In genomic region chr12:105593471-105593870, GRCm38 (mm10) we compare ENCODE assay signal across 25 mouse cellular contexts. TPM values are rescaled to one million over a fixed set of nuclear protein-coding genes. Genes with fewer than 3 reads are reported as not detected.
A peak's percentile ranks its signal among the peaks of the same experiment; 100 is the strongest.
DNase-seq lines count a peak whose midpoint lies in the region; ATAC-seq lines count a peak whose summit lies in the region.
"Had no signal": no experiment of that assay in that cellular context is flagged by ENCODE, and none has a peak within 500 bp of the region (broad histone marks: within the 10 kb centered on the region; RNA-seq: fewer than 3 reads in every experiment).

No protein-coding gene starts in this region.

- 0 out of 2 replicates have a peak overlapping the region, but pooled peaks have one; percentile 8 for H3K9ac ChIP-seq in hindbrain, embryonic 13.5 days
- H3K9ac ChIP-seq in hindbrain, embryonic 12.5 days = no peak overlapping the region
- H3K9ac ChIP-seq in midbrain, embryonic 11.5 days (ENCODE audit: low read length) = no peak overlapping the region
- H3K9ac ChIP-seq in midbrain, embryonic 15.5 days = no peak overlapping the region
- H3K9ac ChIP-seq in intestine, embryonic 15.5 days = no peak overlapping the region
- H3K9ac ChIP-seq: embryonic facial prominence, embryonic 13.5 days; embryonic facial prominence, embryonic 15.5 days; forebrain, embryonic 13.5 days; forebrain, embryonic 15.5 days had no signal

- no peak overlapping the region for H3K27ac ChIP-seq in hindbrain, embryonic 13.5 days
- no peak overlapping the region for H3K27ac ChIP-seq in hindbrain, embryonic 12.5 days
- H3K27ac ChIP-seq in midbrain, embryonic 11.5 days (ENCODE audit: low read depth, low read length) = no peak overlapping the region
- no peak overlapping the region for H3K27ac ChIP-seq in midbrain, embryonic 15.5 days
- H3K27ac ChIP-seq in intestine, embryonic 15.5 days = no peak overlapping the region
- H3K27ac ChIP-seq: embryonic facial prominence, embryonic 13.5 days; embryonic facial prominence, embryonic 15.5 days; forebrain, embryonic 13.5 days; forebrain, embryonic 15.5 days had no signal

- peak; percentile 60 for DNase-seq in midbrain, embryonic 11.5 days (ENCODE audit: low spot score, missing footprints)
- DNase-seq in ES-CJ7 (ENCODE audit: low read depth, low spot score) (peak; percentile 42), ZHBTc4 (ENCODE audit: low read depth, low spot score) (peak; percentile 60)
- no peak for DNase-seq in lung, postnatal 25 days (ENCODE audit: low spot score)
- DNase-seq: adrenal gland, adult 2 months; adrenal gland, postnatal 10 days; adrenal gland, postnatal 25 days; cerebellum, adult 11 months; cerebellum, adult 18-20 months; cerebellum, adult 8-10 months; cerebellum, adult 9-11 months; cerebellum, postnatal 14 days; cerebellum, postnatal 36 days; embryo, embryonic 11 days had no signal

- no peaks in the 10 kb centered on the region for H3K36me3 ChIP-seq in hindbrain, embryonic 13.5 days
- no peaks in the 10 kb centered on the region for H3K36me3 ChIP-seq in hindbrain, embryonic 12.5 days
- no peaks in the 10 kb centered on the region for H3K36me3 ChIP-seq in midbrain, embryonic 11.5 days (ENCODE audit: control insufficient read depth, insufficient read depth, low read length)
- H3K36me3 ChIP-seq in midbrain, embryonic 15.5 days (replicated peaks) = no peaks in the 10 kb centered on the region
- H3K36me3 ChIP-seq in intestine, embryonic 15.5 days = no peaks in the 10 kb centered on the region
- H3K36me3 ChIP-seq: embryonic facial prominence, embryonic 13.5 days; embryonic facial prominence, embryonic 15.5 days; forebrain, embryonic 15.5 days had no signal

- no peak for ATAC-seq in hindbrain, embryonic 13.5 days (ENCODE audit: low FRiP score)
- no peak for ATAC-seq in hindbrain, embryonic 12.5 days (ENCODE audit: low FRiP score)
- ATAC-seq in midbrain, embryonic 11.5 days (ENCODE audit: low FRiP score) = no peak
- ATAC-seq in midbrain, embryonic 15.5 days (replicated peaks) = no peak
- ATAC-seq in intestine, embryonic 15.5 days = no peak
- ATAC-seq: forebrain, embryonic 13.5 days; forebrain, embryonic 15.5 days had no signal

- WGBS in hindbrain, embryonic 13.5 days = 68% methylated on average over 4 of the region's 4 CpGs
- 56% methylated on average over 4 of the region's 4 CpGs for WGBS in hindbrain, embryonic 12.5 days
- 56% methylated on average over 4 of the region's 4 CpGs for WGBS in midbrain, embryonic 11.5 days
- WGBS in midbrain, embryonic 15.5 days = 63% methylated on average over 4 of the region's 4 CpGs
- WGBS in intestine, embryonic 15.5 days = 60% methylated on average over 4 of the region's 4 CpGs

- no peaks in the 10 kb centered on the region; the same call in 1 of the 2 replicates for H3K4me1 ChIP-seq in hindbrain, embryonic 13.5 days (replicated peaks)
- H3K4me1 ChIP-seq in hindbrain, embryonic 12.5 days = peaks cover 3% of the 10 kb centered on the region; the same call in 1 of the 2 replicates
- no peaks in the 10 kb centered on the region for H3K4me1 ChIP-seq in midbrain, embryonic 11.5 days (ENCODE audit: control insufficient read depth, insufficient read depth, low read length)
- H3K4me1 ChIP-seq in midbrain, embryonic 15.5 days = no peaks in the 10 kb centered on the region
- H3K4me1 ChIP-seq in intestine, embryonic 15.5 days (replicated peaks) = peaks cover 6% of the 10 kb centered on the region; the same call in 1 of the 2 replicates
- H3K4me1 ChIP-seq: embryonic facial prominence, embryonic 13.5 days; embryonic facial prominence, embryonic 15.5 days; forebrain, embryonic 13.5 days; forebrain, embryonic 15.5 days had no signal

- H3K27me3 ChIP-seq in hindbrain, embryonic 13.5 days = no peaks in the 10 kb centered on the region
- no peaks in the 10 kb centered on the region; the same call in 1 of the 2 replicates for H3K27me3 ChIP-seq in hindbrain, embryonic 12.5 days
- no peaks in the 10 kb centered on the region for H3K27me3 ChIP-seq in midbrain, embryonic 11.5 days (ENCODE audit: control insufficient read depth, insufficient read depth, low read length)
- no peaks in the 10 kb centered on the region for H3K27me3 ChIP-seq in midbrain, embryonic 15.5 days (replicated peaks)
- no peaks in the 10 kb centered on the region for H3K27me3 ChIP-seq in intestine, embryonic 15.5 days (replicated peaks)
- H3K27me3 ChIP-seq: embryonic facial prominence, embryonic 13.5 days; embryonic facial prominence, embryonic 15.5 days; forebrain, embryonic 13.5 days; forebrain, embryonic 15.5 days had no signal

- no peak overlapping the region for H3K4me2 ChIP-seq in hindbrain, embryonic 13.5 days
- H3K4me2 ChIP-seq in hindbrain, embryonic 12.5 days (replicated peaks) = no peak overlapping the region
- H3K4me2 ChIP-seq in midbrain, embryonic 11.5 days = no peak overlapping the region
- H3K4me2 ChIP-seq in midbrain, embryonic 15.5 days = no peak overlapping the region
- no peak overlapping the region for H3K4me2 ChIP-seq in intestine, embryonic 15.5 days (replicated peaks)
- H3K4me2 ChIP-seq: embryonic facial prominence, embryonic 13.5 days; embryonic facial prominence, embryonic 15.5 days; forebrain, embryonic 13.5 days; forebrain, embryonic 15.5 days had no signal

- no peaks in the 10 kb centered on the region for H3K9me3 ChIP-seq in hindbrain, embryonic 13.5 days
- no peaks in the 10 kb centered on the region for H3K9me3 ChIP-seq in hindbrain, embryonic 12.5 days (replicated peaks)
- H3K9me3 ChIP-seq in midbrain, embryonic 11.5 days (ENCODE audit: control insufficient read depth, low read length) = no peaks in the 10 kb centered on the region
- no peaks in the 10 kb centered on the region for H3K9me3 ChIP-seq in midbrain, embryonic 15.5 days
- H3K9me3 ChIP-seq in intestine, embryonic 15.5 days = no peaks in the 10 kb centered on the region
- H3K9me3 ChIP-seq: embryonic facial prominence, embryonic 13.5 days; embryonic facial prominence, embryonic 15.5 days; forebrain, embryonic 13.5 days; forebrain, embryonic 15.5 days had no signal

- H3K4me3 ChIP-seq in hindbrain, embryonic 13.5 days = no peak overlapping the region
- no peak overlapping the region for H3K4me3 ChIP-seq in hindbrain, embryonic 12.5 days
- H3K4me3 ChIP-seq in midbrain, embryonic 11.5 days (ENCODE audit: low read depth, low read length) = no peak overlapping the region
- H3K4me3 ChIP-seq in midbrain, embryonic 15.5 days = no peak overlapping the region
- no peak overlapping the region for H3K4me3 ChIP-seq in intestine, embryonic 15.5 days (replicated peaks)
- H3K4me3 ChIP-seq: embryonic facial prominence, embryonic 13.5 days; embryonic facial prominence, embryonic 15.5 days; erythroblast, embryonic 14.5 days; forebrain, embryonic 13.5 days; forebrain, embryonic 15.5 days had no signal

RNA-seq across cellular contexts. Expression of gene Bdkrb1, which starts 9.4 kb away (rescaled TPM):
- polyA plus RNA-seq in hindbrain, embryonic 13.5 days (2015; fragmentation: Nextera tagmentation; extraction: Ambion mirVana) = 0.25 TPM in 1 of 2 replicates, not detected in the other
- not detected in 2 replicates for polyA plus RNA-seq in hindbrain, embryonic 12.5 days (2016; fragmentation: Nextera tagmentation; extraction: Ambion mirVana)
- 0.12 TPM in 1 of 2 replicates, not detected in the other for polyA plus RNA-seq in midbrain, embryonic 11.5 days (2014; fragmentation: Nextera tagmentation; extraction: Ambion mirVana)
- polyA plus RNA-seq in midbrain, embryonic 15.5 days (2015; fragmentation: Nextera tagmentation; extraction: Ambion mirVana) = 0.19 TPM in 1 of 2 replicates, not detected in the other
- 0.31 and 0.37 TPM in 2 replicates for polyA plus RNA-seq in intestine, embryonic 15.5 days (2015; fragmentation: Nextera tagmentation; extraction: Ambion mirVana)
- polyA plus RNA-seq: embryonic facial prominence, embryonic 13.5 days; erythroblast, embryonic 14.5 days; forebrain, embryonic 11.5 days; forebrain, embryonic 13.5 days; frontal cortex, adult 2 months had no signal

RNA-seq across cellular contexts. Expression of gene Bdkrb2, which starts 30.4 kb away (rescaled TPM):
- polyA plus RNA-seq in hindbrain, embryonic 13.5 days (2015; fragmentation: Nextera tagmentation; extraction: Ambion mirVana) = 1.6 and 1.7 TPM in 2 replicates
- polyA plus RNA-seq in hindbrain, embryonic 12.5 days (2016; fragmentation: Nextera tagmentation; extraction: Ambion mirVana) = 1.6 and 1.8 TPM in 2 replicates
- polyA plus RNA-seq in midbrain, embryonic 11.5 days (2014; fragmentation: Nextera tagmentation; extraction: Ambion mirVana) = 0.10 and 0.12 TPM in 2 replicates
- polyA plus RNA-seq in midbrain, embryonic 15.5 days (2015; fragmentation: Nextera tagmentation; extraction: Ambion mirVana) = 1.9 TPM in 2 replicates
- 4.5 and 4.6 TPM in 2 replicates for polyA plus RNA-seq in intestine, embryonic 15.5 days (2015; fragmentation: Nextera tagmentation; extraction: Ambion mirVana)
- polyA plus RNA-seq: erythroblast, embryonic 14.5 days had no signal
